Mouse (Mus musculus): Measurements from ENCODE around the gene Cbx7. TPM values are rescaled to one million over a fixed set of nuclear protein-coding genes. Genes with fewer than 3 reads are reported as not detected.

Gene Cbx7
- polyA plus RNA-seq, 1 experiment from 2014 or later, result 3.2 TPM

DNA sequence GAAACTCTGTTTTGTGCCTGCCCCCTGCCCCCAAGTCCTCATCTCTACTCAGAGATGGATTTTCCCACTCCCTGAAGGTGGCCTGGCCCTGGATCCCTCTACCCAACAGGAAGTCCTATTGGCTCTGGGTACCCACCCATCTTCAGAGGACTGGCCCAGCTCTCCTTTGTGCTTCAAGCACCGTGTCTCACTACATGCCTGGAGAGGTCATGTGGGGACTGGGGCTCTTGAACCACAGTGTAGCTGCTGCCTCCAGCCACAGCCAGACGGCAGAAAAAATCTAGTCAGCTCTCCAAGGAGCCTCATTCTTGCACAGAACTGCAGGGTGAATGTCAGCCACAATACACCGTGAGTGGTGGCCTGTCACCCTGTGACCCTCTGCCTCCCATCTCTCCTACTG lies 27.1 kb upstream of the Cbx7 start:
- no peaks in the 10 kb centered on the region for H3K9me3 ChIP-seq
- no peak for ATAC-seq (ENCODE audit: insufficient number of reproducible peaks, insufficient read depth, low FRiP score, low TSS enrichment)
- no peak overlapping the region for H3K4me3 ChIP-seq
- no peaks in the 10 kb centered on the region for H3K36me3 ChIP-seq
- H3K27me3 ChIP-seq, result no peaks in the 10 kb centered on the region
- H3K4me1 ChIP-seq, result peaks cover 4% of the 10 kb centered on the region; the same call in 1 of the 2 replicates
- no peak overlapping the region for H3K9ac ChIP-seq
- no peak overlapping the region for H3K4me2 ChIP-seq (replicated peaks)
- WGBS, result 69% methylated on average over 3 of the region's 3 CpGs
- no peak overlapping the region for H3K27ac ChIP-seq

GRCm38 (mm10) chr15:79996781-79997180 lies 25.9 kb upstream of the Cbx7 start:
- H3K27ac ChIP-seq, result no peak overlapping the region
- no peaks in the 10 kb centered on the region for H3K36me3 ChIP-seq
- ATAC-seq (ENCODE audit: insufficient number of reproducible peaks, insufficient read depth, low FRiP score, low TSS enrichment), result no peak
- no peak overlapping the region for H3K4me2 ChIP-seq (replicated peaks)
- peaks cover 4% of the 10 kb centered on the region; the same call in 1 of the 2 replicates for H3K4me1 ChIP-seq
- H3K4me3 ChIP-seq, result no peak overlapping the region
- H3K9ac ChIP-seq, result no peak overlapping the region
- no peaks in the 10 kb centered on the region for H3K27me3 ChIP-seq
- WGBS, result 89% methylated on average over 11 of the region's 11 CpGs
- H3K9me3 ChIP-seq, result no peaks in the 10 kb centered on the region

DNA sequence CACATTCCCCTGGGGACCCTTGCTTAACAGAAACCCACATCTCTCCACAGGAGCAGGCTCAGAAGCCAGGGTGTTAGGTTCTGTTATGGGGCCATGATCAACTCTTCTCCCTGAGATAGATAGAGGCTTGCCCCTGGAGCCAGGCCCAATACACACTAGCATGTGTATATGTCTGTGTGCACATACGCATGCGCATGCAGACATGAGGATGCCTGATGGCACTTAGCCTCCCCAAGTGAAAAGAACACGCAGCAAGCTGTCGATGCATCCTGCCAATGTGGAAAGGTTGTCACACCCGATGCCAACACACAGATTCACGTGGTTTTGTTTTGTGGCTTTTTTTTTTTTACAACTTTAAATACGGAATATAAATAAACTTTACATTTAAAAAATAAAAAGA lies 24.6 kb upstream of the Cbx7 start:
- no peak for ATAC-seq (ENCODE audit: insufficient number of reproducible peaks, insufficient read depth, low FRiP score, low TSS enrichment)
- no peak overlapping the region for H3K9ac ChIP-seq
- 93% methylated on average over 7 of the region's 7 CpGs for WGBS

DNA sequence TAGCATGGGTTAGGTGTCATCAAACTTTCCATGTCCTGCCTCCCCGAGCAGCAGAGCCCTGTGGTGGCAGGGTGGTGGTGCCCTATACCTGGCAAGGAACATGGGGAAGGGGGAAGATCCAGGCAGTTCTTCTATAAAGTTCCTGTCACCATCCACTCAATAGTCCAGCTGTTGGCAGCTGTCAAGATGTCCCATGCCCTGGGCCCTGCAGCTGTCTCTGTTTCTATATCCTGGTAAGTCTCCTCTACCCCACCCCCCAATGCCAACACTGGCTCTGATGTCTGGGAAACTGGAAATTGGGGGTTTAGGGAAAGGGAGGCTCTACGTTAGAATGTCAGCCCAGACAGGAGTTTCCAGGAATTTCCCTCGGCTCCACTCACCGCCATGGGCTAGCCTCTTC lies 23.6 kb upstream of the Cbx7 start:
- no peak overlapping the region for H3K4me3 ChIP-seq
- H3K9me3 ChIP-seq, result no peaks in the 10 kb centered on the region
- H3K27me3 ChIP-seq, result no peaks in the 10 kb centered on the region
- WGBS, result 79% methylated on average over 4 of the region's 4 CpGs
- H3K36me3 ChIP-seq, result no peaks in the 10 kb centered on the region
- no peak for ATAC-seq (ENCODE audit: insufficient number of reproducible peaks, insufficient read depth, low FRiP score, low TSS enrichment)
- no peak overlapping the region for H3K9ac ChIP-seq
- H3K4me1 ChIP-seq, result no peaks in the 10 kb centered on the region
- H3K4me2 ChIP-seq (replicated peaks), result no peak overlapping the region
- H3K27ac ChIP-seq, result no peak overlapping the region

More for the DNA sequence above, 24.6 kb upstream of the Cbx7 start:
- Histone ChIP-seq H3K4me3 (no peak overlapping the region), H3K9me3 (no peaks in the 10 kb centered on the region), H3K36me3 (no peaks in the 10 kb centered on the region), H3K4me1 (peaks cover 2% of the 10 kb centered on the region; the same call in 1 of the 2 replicates), H3K4me2 (replicated peaks) (no peak overlapping the region), H3K27ac (no peak overlapping the region), H3K27me3 (no peaks in the 10 kb centered on the region)

GRCm38 (mm10) chr15:79986182-79986581 lies 15.3 kb upstream of the Cbx7 start:
- no peak overlapping the region for H3K9ac ChIP-seq
- no peak overlapping the region for H3K4me3 ChIP-seq
- no peak overlapping the region for H3K27ac ChIP-seq
- WGBS, result 63% methylated on average over 8 of the region's 8 CpGs
- no peaks in the 10 kb centered on the region for H3K36me3 ChIP-seq
- no peaks in the 10 kb centered on the region for H3K27me3 ChIP-seq
- no peak overlapping the region for H3K4me2 ChIP-seq (replicated peaks)
- H3K9me3 ChIP-seq, result no peaks in the 10 kb centered on the region
- H3K4me1 ChIP-seq, result no peaks in the 10 kb centered on the region; the same call in 1 of the 2 replicates
- ATAC-seq (ENCODE audit: insufficient number of reproducible peaks, insufficient read depth, low FRiP score, low TSS enrichment), result no peak

DNA sequence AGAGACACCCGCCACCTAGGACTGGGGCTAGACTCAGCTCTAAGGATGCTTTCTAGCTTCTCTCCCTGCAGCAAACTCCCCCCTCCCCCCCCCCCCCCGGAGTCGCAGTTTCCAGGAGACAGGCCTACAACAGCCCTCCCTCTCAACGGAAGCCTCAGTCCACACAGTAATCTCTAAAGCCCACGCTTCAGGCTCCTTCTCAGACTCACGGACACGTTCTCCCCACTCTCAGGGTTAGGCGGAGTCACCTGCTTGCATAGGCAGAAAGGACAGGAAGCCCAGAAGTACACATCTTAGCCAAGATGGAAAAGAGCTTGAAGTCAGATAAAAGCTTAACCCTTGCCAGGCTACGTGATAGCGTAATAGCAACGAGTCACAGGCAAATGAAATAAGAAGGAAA lies 14.6 kb upstream of the Cbx7 start:
- Histone ChIP-seq H3K9ac (no peak overlapping the region), H3K36me3 (no peaks in the 10 kb centered on the region), H3K27ac (no peak overlapping the region), H3K27me3 (no peaks in the 10 kb centered on the region), H3K4me2 (replicated peaks) (no peak overlapping the region), H3K4me1 (peaks cover 4% of the 10 kb centered on the region; the same call in 1 of the 2 replicates), H3K9me3 (no peaks in the 10 kb centered on the region), H3K4me3 (no peak overlapping the region)
- no peak for ATAC-seq (ENCODE audit: insufficient number of reproducible peaks, insufficient read depth, low FRiP score, low TSS enrichment)
- WGBS, result 71% methylated on average over 11 of the region's 11 CpGs

DNA sequence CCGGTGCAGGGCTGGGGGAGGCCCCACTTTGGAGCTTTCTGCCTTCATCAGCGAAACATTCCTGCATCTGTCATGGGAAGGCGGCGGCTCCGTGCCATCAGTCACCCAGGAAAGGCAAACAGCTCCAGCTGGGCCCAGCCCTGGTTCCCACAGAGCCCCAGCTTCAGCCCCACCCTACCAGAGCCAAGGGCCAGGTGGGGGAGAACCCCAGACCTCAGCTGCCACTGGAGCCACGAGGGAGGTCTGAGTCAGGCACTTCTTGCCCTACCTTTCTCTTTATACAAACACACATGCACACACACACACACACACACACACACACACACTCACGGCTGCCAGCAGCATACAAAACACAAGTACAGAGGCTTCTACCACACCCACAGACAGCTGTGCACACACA lies 13.2 kb upstream of the Cbx7 start:
- H3K9me3 ChIP-seq, result no peaks in the 10 kb centered on the region
- WGBS, result 67% methylated on average over 7 of the region's 7 CpGs
- no peaks in the 10 kb centered on the region for H3K27me3 ChIP-seq
- no peak overlapping the region for H3K4me2 ChIP-seq (replicated peaks)
- H3K4me3 ChIP-seq, result no peak overlapping the region
- no peak overlapping the region for H3K27ac ChIP-seq
- H3K4me1 ChIP-seq, result peaks cover 4% of the 10 kb centered on the region; the same call in 1 of the 2 replicates
- H3K36me3 ChIP-seq, result no peaks in the 10 kb centered on the region
- no peak for ATAC-seq (ENCODE audit: insufficient number of reproducible peaks, insufficient read depth, low FRiP score, low TSS enrichment)
- no peak overlapping the region for H3K9ac ChIP-seq

- no peaks in the 10 kb centered on the region for H3K36me3 ChIP-seq
- H3K4me1 ChIP-seq, result peaks cover 4% of the 10 kb centered on the region; the same call in 1 of the 2 replicates
- H3K27me3 ChIP-seq, result no peaks in the 10 kb centered on the region
- no peak overlapping the region for H3K27ac ChIP-seq
- H3K9ac ChIP-seq, result no peak overlapping the region
- WGBS, result 72% methylated on average over 11 of the region's 11 CpGs
- ATAC-seq (ENCODE audit: insufficient number of reproducible peaks, insufficient read depth, low FRiP score, low TSS enrichment), result no peak
- no peaks in the 10 kb centered on the region for H3K9me3 ChIP-seq
- H3K4me2 ChIP-seq (replicated peaks), result no peak overlapping the region
- no peak overlapping the region for H3K4me3 ChIP-seq
Observed at GRCm38 (mm10) chr15:79980716-79981115, 9.8 kb upstream of the Cbx7 start.

DNA sequence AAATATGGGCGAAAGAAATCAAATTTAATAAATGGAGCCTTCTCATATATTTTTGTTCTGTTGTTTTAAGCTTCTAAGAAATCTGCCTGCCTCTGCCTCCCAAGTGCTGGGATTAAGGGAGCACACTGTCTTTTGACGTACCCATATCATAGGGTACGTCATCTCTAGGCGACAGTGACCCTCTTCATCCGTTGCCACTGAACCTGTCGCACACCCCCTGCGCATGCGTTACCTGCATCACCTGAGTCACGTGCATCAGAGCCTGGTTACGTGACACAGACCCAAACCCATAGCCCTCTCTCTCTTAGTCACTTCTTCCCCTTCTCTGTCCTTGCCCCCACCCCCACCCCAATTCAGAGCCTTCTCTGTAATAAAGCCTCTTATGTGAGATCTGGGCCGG lies 1.3 kb upstream of the Cbx7 start:
- 94% methylated on average over 11 of the region's 11 CpGs for WGBS
- no peaks in the 10 kb centered on the region for H3K36me3 ChIP-seq

DNA sequence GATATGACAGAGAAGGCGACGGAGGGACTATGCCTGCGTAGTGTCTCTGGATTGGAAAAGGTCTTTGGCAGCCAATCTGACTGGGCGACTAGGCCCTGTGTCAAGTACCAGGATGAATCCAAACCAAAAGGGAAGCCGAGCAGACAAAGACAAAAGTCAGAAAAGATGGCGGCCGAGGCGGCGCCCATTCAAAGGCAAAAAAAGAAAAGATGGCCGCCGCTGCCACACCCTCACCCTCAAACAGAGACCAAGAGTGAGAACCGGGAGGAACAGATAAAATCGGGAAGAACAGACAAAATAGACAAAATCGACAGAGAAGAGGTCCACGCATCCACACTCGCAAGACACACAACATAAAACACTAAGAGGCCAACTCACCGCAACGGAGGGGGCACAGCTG lies 428 bp downstream of the Cbx7 start:
- H3K4me2 ChIP-seq (replicated peaks), result no peak overlapping the region
- H3K4me1 ChIP-seq, result no peaks in the 10 kb centered on the region
- no peak overlapping the region for H3K27ac ChIP-seq
- no peaks in the 10 kb centered on the region for H3K9me3 ChIP-seq
- no peaks in the 10 kb centered on the region for H3K36me3 ChIP-seq
- WGBS, result 97% methylated on average over 18 of the region's 18 CpGs
- no peak overlapping the region for H3K4me3 ChIP-seq
- no peak for ATAC-seq (ENCODE audit: insufficient number of reproducible peaks, insufficient read depth, low FRiP score, low TSS enrichment)
- H3K9ac ChIP-seq, result no peak overlapping the region
- H3K27me3 ChIP-seq, result no peaks in the 10 kb centered on the region

More for the DNA sequence above, 1.3 kb upstream of the Cbx7 start:
- no peaks in the 10 kb centered on the region for H3K4me1 ChIP-seq
- H3K4me3 ChIP-seq, result no peak overlapping the region
- H3K4me2 ChIP-seq (replicated peaks), result no peak overlapping the region
- no peak for ATAC-seq (ENCODE audit: insufficient number of reproducible peaks, insufficient read depth, low FRiP score, low TSS enrichment)
- H3K9me3 ChIP-seq, result no peaks in the 10 kb centered on the region
- H3K27me3 ChIP-seq, result no peaks in the 10 kb centered on the region
- no peak overlapping the region for H3K9ac ChIP-seq
- H3K27ac ChIP-seq, result no peak overlapping the region

- H3K9me3 ChIP-seq, result no peaks in the 10 kb centered on the region
- no peaks in the 10 kb centered on the region for H3K4me1 ChIP-seq
- H3K4me3 ChIP-seq, result no peak overlapping the region
- no peak overlapping the region for H3K9ac ChIP-seq
- no peaks in the 10 kb centered on the region for H3K36me3 ChIP-seq
- no peak overlapping the region for H3K4me2 ChIP-seq (replicated peaks)
- H3K27ac ChIP-seq, result no peak overlapping the region
- whole genome bisulfite sequencing, result 85% methylated on average over 6 of the region's 6 CpGs
- no peak for ATAC-seq (ENCODE audit: insufficient number of reproducible peaks, insufficient read depth, low FRiP score, low TSS enrichment)
- H3K27me3 ChIP-seq, result no peaks in the 10 kb centered on the region
Observed at GRCm38 (mm10) chr15:79967346-79967745, 3.6 kb downstream of the Cbx7 start.

- Histone ChIP-seq H3K4me1 (no peaks in the 10 kb centered on the region), H3K4me3 (no peak overlapping the region), H3K9me3 (no peaks in the 10 kb centered on the region), H3K27me3 (no peaks in the 10 kb centered on the region), H3K36me3 (no peaks in the 10 kb centered on the region), H3K27ac (no peak overlapping the region), H3K4me2 (replicated peaks) (no peak overlapping the region), H3K9ac (no peak overlapping the region)
- no peak for ATAC-seq (ENCODE audit: insufficient number of reproducible peaks, insufficient read depth, low FRiP score, low TSS enrichment)
- WGBS, result 84% methylated on average over 7 of the region's 7 CpGs
Observed at GRCm38 (mm10) chr15:79964376-79964775, 6.5 kb downstream of the Cbx7 start.

DNA sequence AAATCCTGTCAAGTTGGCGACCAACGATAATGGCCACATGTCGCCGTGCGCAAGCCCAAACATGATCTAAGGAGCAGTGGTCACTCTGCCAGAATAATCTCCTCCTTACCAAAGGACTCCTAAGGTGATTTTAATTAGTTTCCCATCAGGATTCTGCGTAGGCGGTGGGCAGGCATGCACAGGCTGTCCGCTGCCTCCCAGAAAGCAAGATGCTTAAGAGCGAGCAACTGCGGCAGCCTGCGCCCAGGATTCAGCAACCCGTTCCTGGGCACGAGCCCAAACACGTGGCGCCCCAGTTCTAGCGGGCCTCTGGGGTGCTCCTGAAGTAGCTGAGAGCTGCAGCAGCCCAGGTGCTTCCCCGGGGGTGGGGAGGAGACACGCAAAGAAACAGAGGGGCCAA lies 8.3 kb downstream of the Cbx7 start:
- H3K9me3 ChIP-seq, result no peaks in the 10 kb centered on the region
- ATAC-seq (ENCODE audit: insufficient number of reproducible peaks, insufficient read depth, low FRiP score, low TSS enrichment), result no peak
- H3K9ac ChIP-seq, result no peak overlapping the region
- H3K4me2 ChIP-seq (replicated peaks), result no peak overlapping the region
- 77% methylated on average over 18 of the region's 18 CpGs for WGBS
- H3K27me3 ChIP-seq, result no peaks in the 10 kb centered on the region
- no peaks in the 10 kb centered on the region for H3K4me1 ChIP-seq
- no peak overlapping the region for H3K4me3 ChIP-seq
- H3K27ac ChIP-seq, result no peak overlapping the region
- no peaks in the 10 kb centered on the region for H3K36me3 ChIP-seq
